Mouse (Mus musculus): ENCODE measurements at regions not wholly inside any gene's neighbourhood (a gene's known extent, or its start where the extent isn't known, plus 50 kb on each side); places are given as distances from the start of the nearest gene placed in this dataset.
"Not testable (repeated sequence)": the region's sequence is repeated elsewhere in the genome, so short reads cannot be mapped to it uniquely, and the experiment has no call there.

GRCm38 (mm10) chr17:81319605-81320004, 122.0 kb upstream of the Gm11096 start:
- DNase-seq (ENCODE audit: low spot score), result no peak
- intact Hi-C loops (cut with DNase I), result no loop called here

DNA sequence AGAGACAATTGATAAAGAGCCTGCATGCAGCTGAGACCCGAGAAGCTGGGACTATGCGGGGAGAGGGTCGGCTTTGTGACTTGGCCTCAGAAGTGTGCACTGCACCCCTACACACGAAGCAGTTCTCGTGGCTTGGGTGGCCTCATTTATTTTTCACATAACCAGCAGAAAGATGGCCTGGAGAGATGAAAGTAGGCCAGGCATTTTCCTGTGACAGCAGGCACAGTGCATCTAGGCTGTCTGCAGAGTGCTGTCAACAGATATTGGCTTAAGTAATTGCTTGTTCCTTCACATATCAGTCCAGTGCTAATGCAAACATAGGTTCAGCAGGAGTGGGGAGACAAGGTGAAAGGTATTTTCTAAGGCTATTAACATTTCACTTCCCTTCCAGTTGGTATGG, 124.9 kb upstream of the Gm11096 start:
- no peak for DNase-seq (ENCODE audit: low spot score)
- intact Hi-C loops (cut with DNase I), result no loop called here

- intact Hi-C loops (cut with DNase I), result no loop called here
- DNase-seq (ENCODE audit: low spot score), result no peak
These were observed 135.7 kb upstream of the Gm11096 start for GRCm38 (mm10) chr17:81305880-81306279.

- DNase-seq (ENCODE audit: low spot score), result no peak
- intact Hi-C loops (cut with DNase I), result no loop called here
These were observed 137.0 kb upstream of the Gm11096 start for GRCm38 (mm10) chr17:81304574-81304973.

GRCm38 (mm10) chr17:81302490-81302889, 139.1 kb upstream of the Gm11096 start:
- intact Hi-C loops (cut with DNase I), result no loop called here
- no peak for DNase-seq (ENCODE audit: low spot score)

- intact Hi-C loops (cut with DNase I), result no loop called here
- no peak for DNase-seq (ENCODE audit: low spot score)
These were observed 149.7 kb upstream of the Gm11096 start for GRCm38 (mm10) chr17:81291829-81292228.

DNA sequence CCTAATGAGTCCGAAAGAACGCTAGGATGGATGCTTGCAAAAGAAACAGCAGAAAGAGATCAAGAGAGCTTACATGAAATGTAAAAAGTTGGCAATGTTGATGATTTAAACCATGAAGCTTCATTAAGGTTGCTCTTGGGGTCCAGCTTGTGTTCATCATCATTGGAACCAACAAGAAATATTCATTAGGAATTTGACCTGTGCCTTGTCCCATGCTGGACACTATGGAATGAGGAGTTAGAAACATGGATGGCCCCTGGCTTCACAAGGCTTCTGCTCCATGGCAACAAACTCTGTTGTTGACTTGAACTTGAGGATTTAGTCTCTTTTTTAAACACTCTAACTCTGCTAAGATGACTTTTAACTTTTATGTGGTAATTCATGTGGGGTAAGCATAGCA, 159.0 kb upstream of the Gm11096 start:
- intact Hi-C loops (cut with DNase I), result no loop called here
- DNase-seq (ENCODE audit: low spot score), result no peak

DNA sequence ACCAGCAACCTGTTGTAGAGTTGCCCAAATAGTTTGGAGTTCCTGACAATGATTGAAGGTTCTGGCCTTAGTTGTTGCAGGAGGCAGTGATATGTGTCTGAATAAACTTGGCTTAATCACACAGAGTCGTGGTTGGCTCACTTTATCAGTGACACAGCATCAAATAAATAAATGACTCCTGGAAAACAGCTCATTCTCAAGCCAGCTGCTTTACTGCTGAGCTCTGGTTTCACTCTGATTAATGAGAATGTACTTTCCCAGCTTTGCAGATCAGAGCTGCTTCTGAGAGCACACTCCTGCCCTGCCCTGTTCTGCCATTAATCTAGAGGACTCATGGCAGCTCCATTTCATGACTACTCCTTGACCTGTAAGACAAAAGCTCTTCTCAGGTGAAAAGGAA, 171.3 kb upstream of the Gm11096 start:
- intact Hi-C loops (cut with DNase I), result no loop called here
- no peak for DNase-seq (ENCODE audit: low spot score)

DNA sequence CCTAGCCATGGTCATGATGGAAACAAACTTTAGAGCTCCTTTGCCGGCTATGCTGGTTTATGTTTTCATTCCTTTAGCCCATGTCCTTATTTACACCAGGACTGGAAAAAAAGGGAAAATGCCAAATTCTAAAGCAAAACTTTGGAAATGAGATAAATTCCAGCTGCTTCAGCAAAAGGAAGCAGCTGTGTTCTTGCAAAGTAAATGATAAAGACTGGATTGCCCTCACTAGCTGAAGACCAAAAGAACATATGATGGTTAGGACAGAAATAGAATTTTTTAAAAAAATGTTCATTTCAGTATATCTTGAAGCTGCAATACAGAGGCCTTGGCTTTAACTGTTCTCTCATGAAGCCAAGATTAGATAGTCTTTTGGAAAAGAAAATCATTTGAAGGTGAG, 179.6 kb upstream of the Gm11096 start:
- intact Hi-C loops (cut with DNase I), result no loop called here
- no peak for DNase-seq (ENCODE audit: low spot score)

DNA sequence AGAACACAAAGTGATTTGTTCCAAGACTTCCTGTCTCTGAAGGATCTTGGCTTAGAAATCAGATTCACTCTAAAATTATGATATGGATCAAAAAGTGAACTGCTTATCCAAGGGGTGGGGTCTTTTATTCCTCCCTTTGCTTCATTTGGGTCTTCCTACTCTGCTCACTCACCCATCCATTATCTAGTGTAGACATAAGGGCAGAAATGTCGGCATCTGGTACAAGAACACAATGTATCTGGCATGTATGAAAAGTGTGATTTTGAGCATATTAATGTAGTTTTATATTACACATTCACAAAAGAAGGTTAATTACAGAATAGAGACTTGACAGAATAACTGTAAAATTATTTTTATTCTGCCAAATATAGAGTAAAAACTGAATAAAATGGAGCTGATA, 181.5 kb upstream of the Gm11096 start:
- no peak for DNase-seq (ENCODE audit: low spot score)
- intact Hi-C loops (cut with DNase I), result no loop called here

- DNase-seq (ENCODE audit: low spot score), result no peak
- intact Hi-C loops (cut with DNase I), result no loop called here
These were observed 185.5 kb upstream of the Gm11096 start for GRCm38 (mm10) chr17:81256106-81256505.

- DNase-seq (ENCODE audit: low spot score), result no peak
- intact Hi-C loops (cut with DNase I), result no loop called here
These were observed 185.9 kb upstream of the Thumpd2 start for GRCm38 (mm10) chr17:81250748-81251147.

DNA sequence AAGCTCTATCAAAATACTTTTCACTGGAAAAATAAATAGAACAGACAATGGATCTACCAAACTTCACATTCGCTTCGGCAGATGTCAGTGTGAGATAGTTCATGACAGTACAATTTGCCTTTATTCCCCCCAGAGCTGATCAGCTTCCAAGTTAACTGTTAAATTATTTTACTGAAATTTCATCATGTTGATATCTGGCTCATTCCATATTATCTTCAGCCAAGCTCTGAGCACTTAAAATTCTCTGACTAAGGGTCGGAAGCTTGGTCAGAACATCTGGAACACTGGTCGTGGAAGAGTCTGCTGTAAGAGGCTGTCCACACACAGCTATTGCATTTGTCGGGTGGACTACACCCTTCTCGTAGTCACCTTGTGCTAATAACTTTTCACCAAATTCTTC, 181.3 kb upstream of the Thumpd2 start:
- DNase-seq (ENCODE audit: low spot score), result no peak
- intact Hi-C loops (cut with DNase I), result no loop called here

- DNase-seq (ENCODE audit: low spot score); intact Hi-C loops (cut with DNase I): not testable (repeated sequence)
These were observed 166.9 kb upstream of the Thumpd2 start for GRCm38 (mm10) chr17:81231771-81232170.

DNA sequence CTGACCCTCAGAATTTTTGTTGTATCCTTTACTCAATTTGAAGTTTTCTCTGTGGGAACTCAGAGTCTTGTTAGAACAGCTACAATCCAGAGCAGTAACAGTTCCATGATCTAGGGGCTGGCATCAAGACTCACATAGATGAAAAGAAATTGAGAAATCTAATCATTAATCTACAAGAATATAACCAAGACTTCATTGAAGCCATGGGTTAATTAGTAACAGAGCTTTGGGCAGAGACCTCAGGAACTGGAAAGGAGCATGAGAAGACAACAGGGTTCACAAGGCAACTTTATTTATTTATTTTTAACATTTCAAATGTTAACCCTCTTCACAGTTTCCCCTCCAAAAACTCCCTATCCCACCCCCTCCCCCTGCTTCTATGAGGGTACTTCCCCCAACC, 160.4 kb upstream of the Thumpd2 start:
- no peak for DNase-seq (ENCODE audit: low spot score)
- intact Hi-C loops (cut with DNase I), result no loop called here

DNA sequence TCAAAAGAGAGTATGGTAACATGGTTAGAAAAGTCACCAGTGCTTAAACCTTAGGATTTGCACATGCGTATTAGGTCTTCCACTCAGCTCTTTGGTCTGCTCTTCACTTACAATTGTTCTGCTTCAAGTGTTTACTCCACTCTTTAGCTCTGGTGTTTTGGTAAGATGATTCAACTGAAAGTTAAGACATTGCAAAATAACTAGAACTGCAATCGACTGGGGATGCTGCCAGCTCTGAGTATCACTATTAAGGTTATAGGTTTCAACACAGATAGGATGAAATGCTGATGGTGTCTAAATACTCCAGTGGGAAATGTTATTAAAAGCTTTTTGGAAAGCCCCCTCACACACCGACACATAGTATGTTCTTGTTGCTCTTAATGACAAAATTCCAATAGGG, 156.6 kb upstream of the Thumpd2 start:
- intact Hi-C loops (cut with DNase I), result no loop called here
- no peak for DNase-seq (ENCODE audit: low spot score)

DNA sequence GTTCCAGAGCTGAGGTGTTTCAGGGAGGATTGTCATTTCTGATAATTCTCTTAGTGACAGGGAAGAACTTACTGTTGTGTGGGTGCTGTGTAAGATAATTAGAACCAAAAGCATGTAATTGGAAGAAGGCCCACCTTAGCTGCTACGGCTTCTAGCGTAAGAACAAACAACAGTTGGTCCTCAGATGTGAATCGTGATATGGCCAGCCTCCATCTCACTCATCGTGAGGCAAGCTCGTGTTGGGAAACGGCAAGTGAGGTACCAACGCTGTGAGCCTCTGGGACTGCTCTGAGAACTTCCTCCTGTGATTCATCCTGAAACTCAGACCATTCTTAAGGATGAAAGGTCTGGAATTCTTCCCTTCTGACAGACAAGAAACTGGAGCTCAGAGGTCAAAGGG, 150.0 kb upstream of the Thumpd2 start:
- DNase-seq (ENCODE audit: low spot score), result no peak
- intact Hi-C loops (cut with DNase I), result no loop called here

GRCm38 (mm10) chr17:81212043-81212442, 147.2 kb upstream of the Thumpd2 start:
- intact Hi-C loops (cut with DNase I), result no loop called here
- DNase-seq (ENCODE audit: low spot score), result no peak

- DNase-seq (ENCODE audit: low spot score), result no peak
- intact Hi-C loops (cut with DNase I), result no loop called here
These were observed 145.5 kb upstream of the Thumpd2 start for GRCm38 (mm10) chr17:81210389-81210788.

DNA sequence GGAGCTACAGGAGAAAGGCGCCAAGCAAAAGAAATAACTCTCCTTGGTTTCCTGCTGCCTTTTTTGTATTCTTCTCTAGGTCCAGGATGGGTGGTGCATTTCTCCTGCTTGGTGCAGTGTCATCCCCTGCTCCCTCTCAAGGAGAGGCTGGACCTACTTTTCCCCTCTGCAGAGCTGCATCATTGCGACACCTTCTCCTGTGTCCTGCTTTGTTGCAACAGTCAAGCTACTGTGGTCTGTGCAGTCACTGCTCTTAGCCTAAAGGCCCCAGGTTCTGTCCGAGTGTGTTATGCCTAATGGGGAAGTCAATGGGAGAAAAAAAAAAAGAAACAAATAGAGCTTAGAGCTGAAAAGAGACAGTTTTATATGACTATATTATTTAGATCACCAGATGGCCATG, 144.4 kb upstream of the Thumpd2 start:
- intact Hi-C loops (cut with DNase I), result no loop called here
- DNase-seq (ENCODE audit: low spot score), result no peak

DNA sequence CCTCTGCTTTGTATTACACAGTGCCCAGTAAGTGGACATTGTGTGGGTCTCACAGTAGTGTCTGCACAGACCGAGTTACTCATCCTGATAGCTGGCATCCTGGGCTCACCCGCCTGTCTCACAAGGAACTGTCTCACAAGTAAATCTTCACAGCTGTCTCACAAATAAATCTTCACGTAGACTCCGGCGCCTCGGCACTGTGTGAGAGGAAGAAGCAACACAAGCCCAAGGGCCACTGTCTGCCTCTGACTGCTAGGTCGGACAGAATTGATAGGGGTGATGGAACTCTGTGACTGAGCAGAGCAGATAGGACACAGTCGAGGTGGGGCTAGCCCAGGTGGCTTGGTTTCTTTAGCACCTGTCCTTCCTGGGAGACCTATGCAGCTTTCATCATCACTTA, 136.2 kb upstream of the Thumpd2 start:
- no peak for DNase-seq (ENCODE audit: low spot score)
- intact Hi-C loops (cut with DNase I), result no loop called here

GRCm38 (mm10) chr17:81194006-81194405, 129.1 kb upstream of the Thumpd2 start:
- no peak for DNase-seq (ENCODE audit: low spot score)
- intact Hi-C loops (cut with DNase I), result loop anchor here (10.0 kb wide), 1 partner anchor 1551 kb away; no protein-coding TSS in a partner anchor
